Mouse (Mus musculus): ENCODE measurements around the gene Prkce. TPM values are rescaled to one million over a fixed set of nuclear protein-coding genes. Genes with fewer than 3 reads are reported as not detected.

The Prkce gene
- polyA plus RNA-seq, 1 experiment from 2014 or later = 7.4 TPM

GRCm38 (mm10) chr17:86533549-86533851 lies 365.9 kb downstream of the Prkce start:
- Histone ChIP-seq H3K9ac (ENCODE audit: low read depth, low read length) (no peak overlapping the region), H3K9me3 (ENCODE audit: control insufficient read depth, low read length) (no peaks in the 10 kb centered on the region), H3K27me3 (ENCODE audit: control insufficient read depth, insufficient read depth, low read length) (no peaks in the 10 kb centered on the region), H3K36me3 (ENCODE audit: control insufficient read depth, insufficient read depth, low read length) (no peaks in the 10 kb centered on the region), H3K4me1 (replicated peaks; ENCODE audit: control insufficient read depth, insufficient read depth, low read length) (no peaks in the 10 kb centered on the region), H3K27ac (ENCODE audit: low read depth, low read length) (no peak overlapping the region), H3K4me3 (ENCODE audit: low read depth, low read length) (no peak overlapping the region), H3K4me2 (replicated peaks; ENCODE audit: low read depth, low read length) (no peak overlapping the region)
- ATAC-seq (ENCODE audit: low FRiP score) (no peak), DNase-seq (ENCODE audit: low spot score) (no peak)
- WGBS = 79% methylated on average over 11 of the region's 11 CpGs

DNA sequence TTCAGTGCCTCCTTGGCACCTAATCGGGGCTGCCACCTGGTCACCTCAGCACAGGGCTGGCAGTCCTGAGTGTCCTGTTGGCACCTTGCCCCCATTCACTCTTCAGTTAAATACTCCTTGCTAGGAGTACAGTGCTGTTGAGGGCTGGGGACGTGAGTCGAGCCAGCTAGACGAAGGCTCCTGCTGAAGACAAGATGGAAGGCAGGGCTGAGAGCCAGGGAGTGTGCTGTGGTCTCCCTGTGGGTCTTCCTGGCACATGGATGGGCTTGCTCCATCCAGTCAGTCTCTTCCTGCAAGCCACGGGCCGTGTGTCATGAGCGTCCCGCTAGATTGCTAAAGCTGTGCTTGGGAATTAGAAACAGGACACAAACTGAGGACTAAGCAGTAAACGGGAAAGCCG lies 367.5 kb downstream of the Prkce start:
- Histone ChIP-seq H3K9ac (ENCODE audit: low read depth, low read length) (no peak overlapping the region), H3K36me3 (ENCODE audit: control insufficient read depth, insufficient read depth, low read length) (no peaks in the 10 kb centered on the region), H3K4me3 (ENCODE audit: low read depth, low read length) (no peak overlapping the region), H3K9me3 (ENCODE audit: control insufficient read depth, low read length) (no peaks in the 10 kb centered on the region), H3K4me2 (replicated peaks; ENCODE audit: low read depth, low read length) (no peak overlapping the region), H3K27me3 (ENCODE audit: control insufficient read depth, insufficient read depth, low read length) (no peaks in the 10 kb centered on the region), H3K4me1 (replicated peaks; ENCODE audit: control insufficient read depth, insufficient read depth, low read length) (no peaks in the 10 kb centered on the region), H3K27ac (ENCODE audit: low read depth, low read length) (no peak overlapping the region)
- 86% methylated on average over 10 of the region's 10 CpGs for WGBS
- ATAC-seq (ENCODE audit: low FRiP score) (no peak), DNase-seq (ENCODE audit: low spot score) (no peak)

DNA sequence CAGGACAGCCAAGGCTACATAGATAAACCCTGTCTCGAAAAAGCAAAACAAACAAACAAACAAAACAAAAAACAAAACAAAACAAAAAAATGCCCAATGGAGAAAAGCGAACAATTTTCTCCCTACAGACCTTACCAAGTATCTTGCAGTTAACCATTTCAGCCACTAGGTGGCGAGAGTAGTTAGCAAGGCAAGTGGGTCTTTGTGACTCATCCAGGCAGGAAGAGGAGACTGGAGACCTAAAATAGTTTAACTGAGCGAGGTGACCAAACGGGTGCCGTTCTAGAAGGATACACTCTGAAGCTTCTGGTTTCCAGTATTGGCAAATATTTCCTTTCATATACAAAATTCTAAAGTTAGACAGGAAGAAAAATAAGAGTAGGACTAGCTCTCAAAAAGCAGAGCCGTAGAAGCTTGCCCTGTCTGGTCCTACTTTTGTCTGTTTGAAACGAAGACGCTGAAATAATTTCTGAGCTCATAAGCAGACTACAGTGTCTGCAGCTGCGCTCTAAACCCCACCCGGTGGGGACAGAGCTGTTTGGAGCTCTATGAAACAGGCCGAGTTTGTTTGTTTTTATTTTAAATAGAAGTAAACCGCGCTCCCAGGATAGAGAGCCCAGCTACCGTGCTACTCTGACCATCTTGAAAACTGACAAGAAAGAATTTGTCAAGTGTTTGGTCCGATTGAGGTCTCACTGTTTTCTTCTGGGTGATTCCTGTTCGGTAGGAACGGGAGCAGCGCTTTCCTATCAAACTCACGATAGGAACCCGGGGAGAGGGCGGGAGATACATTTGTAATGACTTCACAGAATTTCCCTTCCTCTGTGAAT lies 368.5 kb downstream of the Prkce start:
- no peaks in the 10 kb centered on the region for H3K27me3 ChIP-seq (ENCODE audit: control insufficient read depth, insufficient read depth, low read length)
- H3K4me3 ChIP-seq (ENCODE audit: low read depth, low read length) = no peak overlapping the region
- WGBS = 47% methylated on average over 22 of the region's 22 CpGs
- no peaks in the 10 kb centered on the region for H3K4me1 ChIP-seq (replicated peaks; ENCODE audit: control insufficient read depth, insufficient read depth, low read length)
- H3K9me3 ChIP-seq (ENCODE audit: control insufficient read depth, low read length) = no peaks in the 10 kb centered on the region
- peak; percentile 86 for DNase-seq (ENCODE audit: low spot score)
- H3K9ac ChIP-seq (ENCODE audit: low read depth, low read length) = no peak overlapping the region
- no peak overlapping the region for H3K27ac ChIP-seq (ENCODE audit: low read depth, low read length)
- H3K4me2 ChIP-seq (replicated peaks; ENCODE audit: low read depth, low read length) = 0 out of 2 replicates have a peak overlapping the region, but pooled peaks have one; percentile 8
- 0 out of 2 replicates have a peak, but pooled peaks have one; percentile 56 for ATAC-seq (ENCODE audit: low FRiP score)
- no peaks in the 10 kb centered on the region for H3K36me3 ChIP-seq (ENCODE audit: control insufficient read depth, insufficient read depth, low read length)

- H3K9ac ChIP-seq (ENCODE audit: low read depth, low read length) = no peak overlapping the region
- no peak overlapping the region for H3K4me2 ChIP-seq (replicated peaks; ENCODE audit: low read depth, low read length)
- DNase-seq (ENCODE audit: low spot score) = no peak
- no peaks in the 10 kb centered on the region for H3K9me3 ChIP-seq (ENCODE audit: control insufficient read depth, low read length)
- ATAC-seq (ENCODE audit: low FRiP score) = no peak
- no peaks in the 10 kb centered on the region for H3K36me3 ChIP-seq (ENCODE audit: control insufficient read depth, insufficient read depth, low read length)
- H3K27me3 ChIP-seq (ENCODE audit: control insufficient read depth, insufficient read depth, low read length) = no peaks in the 10 kb centered on the region
- WGBS = 89% methylated on average over 18 of the region's 18 CpGs
- no peaks in the 10 kb centered on the region for H3K4me1 ChIP-seq (replicated peaks; ENCODE audit: control insufficient read depth, insufficient read depth, low read length)
- H3K4me3 ChIP-seq (ENCODE audit: low read depth, low read length) = no peak overlapping the region
- no peak overlapping the region for H3K27ac ChIP-seq (ENCODE audit: low read depth, low read length)
These were observed 372.4 kb downstream of the Prkce start for GRCm38 (mm10) chr17:86539881-86540430.

DNA sequence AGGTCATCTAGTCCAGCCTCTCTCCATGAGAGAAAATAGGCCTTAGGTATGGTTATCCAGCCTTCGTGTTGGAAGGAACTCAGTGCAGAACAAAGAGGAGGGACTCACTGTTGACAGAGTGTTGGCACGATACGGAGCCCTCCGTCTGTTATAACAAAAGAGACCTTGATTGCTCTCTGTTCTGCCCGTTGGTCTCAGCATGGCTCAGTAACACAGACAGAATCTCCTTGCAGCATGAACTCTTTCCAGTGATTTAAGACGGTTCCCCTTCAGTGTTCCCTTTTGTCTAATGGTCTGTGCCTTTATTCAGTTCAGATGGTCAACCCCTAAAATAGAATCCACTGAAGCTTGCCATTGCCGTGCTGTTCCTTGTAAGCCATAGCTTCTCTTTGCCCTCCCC lies 378.9 kb downstream of the Prkce start:
- no peak overlapping the region for H3K4me3 ChIP-seq (ENCODE audit: low read depth, low read length)
- no peaks in the 10 kb centered on the region for H3K4me1 ChIP-seq (replicated peaks; ENCODE audit: control insufficient read depth, insufficient read depth, low read length)
- H3K27ac ChIP-seq (ENCODE audit: low read depth, low read length) = no peak overlapping the region
- H3K27me3 ChIP-seq (ENCODE audit: control insufficient read depth, insufficient read depth, low read length) = no peaks in the 10 kb centered on the region
- H3K36me3 ChIP-seq (ENCODE audit: control insufficient read depth, insufficient read depth, low read length) = no peaks in the 10 kb centered on the region
- no peak for DNase-seq (ENCODE audit: low spot score)
- H3K4me2 ChIP-seq (replicated peaks; ENCODE audit: low read depth, low read length) = no peak overlapping the region
- 66% methylated on average over 7 of the region's 7 CpGs for WGBS
- no peak overlapping the region for H3K9ac ChIP-seq (ENCODE audit: low read depth, low read length)
- H3K9me3 ChIP-seq (ENCODE audit: control insufficient read depth, low read length) = no peaks in the 10 kb centered on the region
- ATAC-seq (ENCODE audit: low FRiP score) = no peak

GRCm38 (mm10) chr17:86549128-86549527 lies 381.5 kb downstream of the Prkce start:
- no peak for DNase-seq (ENCODE audit: low spot score)
- no peaks in the 10 kb centered on the region for H3K27me3 ChIP-seq (ENCODE audit: control insufficient read depth, insufficient read depth, low read length)
- H3K27ac ChIP-seq (ENCODE audit: low read depth, low read length) = no peak overlapping the region
- no peak for ATAC-seq (ENCODE audit: low FRiP score)
- H3K9me3 ChIP-seq (ENCODE audit: control insufficient read depth, low read length) = no peaks in the 10 kb centered on the region
- 89% methylated on average over 10 of the region's 10 CpGs for WGBS
- H3K4me3 ChIP-seq (ENCODE audit: low read depth, low read length) = no peak overlapping the region
- H3K4me2 ChIP-seq (replicated peaks; ENCODE audit: low read depth, low read length) = no peak overlapping the region
- H3K36me3 ChIP-seq (ENCODE audit: control insufficient read depth, insufficient read depth, low read length) = no peaks in the 10 kb centered on the region
- H3K9ac ChIP-seq (ENCODE audit: low read depth, low read length) = no peak overlapping the region
- H3K4me1 ChIP-seq (replicated peaks; ENCODE audit: control insufficient read depth, insufficient read depth, low read length) = no peaks in the 10 kb centered on the region

- H3K27ac ChIP-seq (ENCODE audit: low read depth, low read length) = no peak overlapping the region
- no peaks in the 10 kb centered on the region for H3K36me3 ChIP-seq (ENCODE audit: control insufficient read depth, insufficient read depth, low read length)
- ATAC-seq (ENCODE audit: low FRiP score) = no peak
- H3K4me1 ChIP-seq (replicated peaks; ENCODE audit: control insufficient read depth, insufficient read depth, low read length) = no peaks in the 10 kb centered on the region
- no peak for DNase-seq (ENCODE audit: low spot score)
- 81% methylated on average over 10 of the region's 10 CpGs for WGBS
- H3K27me3 ChIP-seq (ENCODE audit: control insufficient read depth, insufficient read depth, low read length) = no peaks in the 10 kb centered on the region
- H3K4me3 ChIP-seq (ENCODE audit: low read depth, low read length) = no peak overlapping the region
- H3K4me2 ChIP-seq (replicated peaks; ENCODE audit: low read depth, low read length) = no peak overlapping the region
- no peaks in the 10 kb centered on the region for H3K9me3 ChIP-seq (ENCODE audit: control insufficient read depth, low read length)
- H3K9ac ChIP-seq (ENCODE audit: low read depth, low read length) = no peak overlapping the region
These were observed 384.0 kb downstream of the Prkce start for GRCm38 (mm10) chr17:86551561-86551960.

DNA sequence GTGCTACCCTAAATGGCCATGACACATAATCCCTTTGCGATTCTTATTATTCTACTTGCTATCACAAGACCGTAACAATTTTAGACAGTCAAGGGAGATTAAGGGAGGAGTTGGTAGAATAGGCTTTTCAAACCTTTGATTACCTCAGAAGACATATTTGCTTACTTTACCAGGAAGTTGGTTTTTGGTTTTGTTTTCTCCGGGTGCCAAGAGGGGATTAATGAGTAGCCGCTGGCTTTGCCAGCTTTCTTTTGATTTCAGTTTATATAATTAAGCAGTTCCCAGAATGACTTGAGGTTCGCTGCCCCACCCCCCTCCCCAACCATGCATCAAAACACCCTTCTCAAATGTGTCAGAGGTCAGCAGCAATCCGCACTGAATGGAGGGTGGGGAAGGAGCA lies 384.4 kb downstream of the Prkce start:
- no peak for ATAC-seq (ENCODE audit: low FRiP score)
- no peaks in the 10 kb centered on the region for H3K9me3 ChIP-seq (ENCODE audit: control insufficient read depth, low read length)
- no peaks in the 10 kb centered on the region for H3K27me3 ChIP-seq (ENCODE audit: control insufficient read depth, insufficient read depth, low read length)
- no peaks in the 10 kb centered on the region for H3K4me1 ChIP-seq (replicated peaks; ENCODE audit: control insufficient read depth, insufficient read depth, low read length)
- WGBS = 85% methylated on average over 6 of the region's 6 CpGs
- no peak overlapping the region for H3K4me2 ChIP-seq (replicated peaks; ENCODE audit: low read depth, low read length)
- H3K36me3 ChIP-seq (ENCODE audit: control insufficient read depth, insufficient read depth, low read length) = no peaks in the 10 kb centered on the region
- H3K27ac ChIP-seq (ENCODE audit: low read depth, low read length) = no peak overlapping the region
- H3K4me3 ChIP-seq (ENCODE audit: low read depth, low read length) = no peak overlapping the region
- DNase-seq (ENCODE audit: low spot score) = no peak
- H3K9ac ChIP-seq (ENCODE audit: low read depth, low read length) = no peak overlapping the region

DNA sequence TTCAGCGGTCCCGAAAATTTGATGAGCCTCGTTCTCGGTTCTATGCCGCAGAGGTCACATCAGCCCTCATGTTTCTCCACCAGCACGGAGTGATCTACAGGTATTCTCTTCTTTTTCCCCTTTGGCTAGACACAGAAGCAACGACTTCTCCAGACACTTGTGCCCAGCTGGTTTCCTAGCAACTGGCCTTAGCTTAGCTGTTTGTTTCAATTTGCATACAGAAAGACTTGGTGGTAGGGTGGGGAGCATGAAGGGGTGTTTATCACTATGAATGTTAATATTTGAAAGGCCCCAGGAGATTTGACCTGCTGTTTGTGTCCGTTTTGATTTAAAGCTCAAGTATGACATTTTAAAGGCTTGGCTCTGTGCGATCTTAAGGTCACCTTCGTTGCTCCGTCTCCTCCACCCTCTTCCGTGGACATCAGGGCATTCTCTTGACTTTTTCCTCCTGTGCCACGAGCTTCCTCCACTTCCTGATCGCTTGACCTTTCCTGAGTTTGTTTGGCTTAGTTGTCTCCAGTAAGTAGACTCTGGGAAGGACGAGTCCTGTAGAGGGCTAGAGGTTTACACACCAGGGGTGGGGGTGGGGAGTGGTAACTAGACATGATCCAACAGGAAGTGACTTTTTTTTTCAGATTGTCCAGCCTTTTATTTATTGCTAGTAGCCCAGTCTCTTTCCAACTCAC lies 391.8 kb downstream of the Prkce start:
- Histone ChIP-seq H3K27me3 (ENCODE audit: control insufficient read depth, insufficient read depth, low read length) (no peaks in the 10 kb centered on the region), H3K27ac (ENCODE audit: low read depth, low read length) (no peak overlapping the region), H3K4me3 (ENCODE audit: low read depth, low read length) (no peak overlapping the region), H3K9me3 (ENCODE audit: control insufficient read depth, low read length) (no peaks in the 10 kb centered on the region), H3K9ac (ENCODE audit: low read depth, low read length) (no peak overlapping the region), H3K36me3 (ENCODE audit: control insufficient read depth, insufficient read depth, low read length) (no peaks in the 10 kb centered on the region), H3K4me2 (replicated peaks; ENCODE audit: low read depth, low read length) (no peak overlapping the region), H3K4me1 (replicated peaks; ENCODE audit: control insufficient read depth, insufficient read depth, low read length) (no peaks in the 10 kb centered on the region)
- DNase-seq (ENCODE audit: low spot score) (no peak), ATAC-seq (ENCODE audit: low FRiP score) (no peak)
- 81% methylated on average over 15 of the region's 15 CpGs for WGBS

All from hindbrain, embryonic 11.5 days (tissue).